Mouse (Mus musculus) gastrocnemius, postnatal 4 days (tissue): ENCODE measurements around the gene Nelfb. TPM values are rescaled to one million over a fixed set of nuclear protein-coding genes. Genes with fewer than 3 reads are reported as not detected.

Experiments
- total RNA-seq, 2 experiments: library from RNA; stranded (reverse); gene quantifications; 2 replicates each; pipeline ENCODE4 v1.2.3; 2021

Nelfb gene
- total RNA-seq, 2 experiments from 2014 or later: 43.4 to 47.7 TPM

Other genes starting within 250 kb of the Nelfb start
- gene Dph7, start 249.1 kb downstream of the Nelfb start, total RNA-seq: 10 to 100 TPM in 1 of 2 experiments, 1 to 10 TPM in 1; 8.3 to 10.6 TPM
- gene Mrpl41, start 236.4 kb downstream of the Nelfb start, total RNA-seq: 10 to 100 TPM; 56.1 to 59.4 TPM
- 10 to 100 TPM; 17.3 to 23.2 TPM for gene Pnpla7, start 235.5 kb downstream of the Nelfb start, total RNA-seq
- gene Nsmf, start 157.1 kb downstream of the Nelfb start, total RNA-seq: 10 to 100 TPM; 43.1 to 47.7 TPM
- not detected for gene Entpd8, start 131.2 kb downstream of the Nelfb start, total RNA-seq
- not detected for gene Noxa1, start 116.3 kb downstream of the Nelfb start, total RNA-seq
- gene Nrarp, start 30.7 kb downstream of the Nelfb start, total RNA-seq: 10 to 100 TPM; 20.8 to 22.5 TPM
- gene Tor4a, start 14.6 kb downstream of the Nelfb start, total RNA-seq: 1 to 10 TPM; 2.7 to 2.9 TPM
- not detected for gene Stpg3, start 3.1 kb upstream of the Nelfb start, total RNA-seq
- under 1 TPM in 1 of 2 experiments, not detected in 1; 0.25 TPM for gene Fam166a, start 7.3 kb upstream of the Nelfb start, total RNA-seq
- gene Tubb4b, start 13.2 kb upstream of the Nelfb start, total RNA-seq: 100 to 1,000 TPM; 360 to 390 TPM
- gene Slc34a3, start 22.9 kb upstream of the Nelfb start, total RNA-seq: not detected
- gene Rnf224, start 25.3 kb upstream of the Nelfb start, total RNA-seq: not detected
- 1 to 10 TPM; 1.4 to 2.0 TPM for gene Rnf208, start 30.8 kb upstream of the Nelfb start, total RNA-seq
- gene Cysrt1, start 31.0 kb upstream of the Nelfb start, total RNA-seq: not detected
- gene AL732309.1, start 35.4 kb upstream of the Nelfb start, total RNA-seq: 1 to 10 TPM; 1.3 to 1.5 TPM
- gene Tmem203, start 44.0 kb upstream of the Nelfb start, total RNA-seq: 10 to 100 TPM; 18.8 to 19.7 TPM
- 1 to 10 TPM; 4.8 to 6.3 TPM for gene Tprn, start 51.1 kb upstream of the Nelfb start, total RNA-seq
- 10 to 100 TPM; 55.9 to 58.1 TPM for gene Ssna1, start 60.9 kb upstream of the Nelfb start, total RNA-seq
- gene Anapc2, start 61.0 kb upstream of the Nelfb start, total RNA-seq: 10 to 100 TPM; 64.9 to 69.0 TPM
- not detected for gene Tmem210, start 76.7 kb upstream of the Nelfb start, total RNA-seq
- gene Lrrc26, start 78.4 kb upstream of the Nelfb start, total RNA-seq: not detected
- gene Grin1, start 107.7 kb upstream of the Nelfb start, total RNA-seq: under 1 TPM; 0.17 to 0.26 TPM
- 10 to 100 TPM; 36.5 to 40.2 TPM for gene Man1b1, start 120.8 kb upstream of the Nelfb start, total RNA-seq
- gene Dpp7, start 144.9 kb upstream of the Nelfb start, total RNA-seq: 10 to 100 TPM in 1 of 2 experiments, 1 to 10 TPM in 1; 8.1 to 11.9 TPM
- 10 to 100 TPM; 11.2 to 14.3 TPM for gene Uap1l1, start 154.2 kb upstream of the Nelfb start, total RNA-seq
- gene Sapcd2, start 160.8 kb upstream of the Nelfb start, total RNA-seq: 1 to 10 TPM; 6.2 TPM
- 10 to 100 TPM; 35.1 to 42.0 TPM for gene Entpd2, start 184.4 kb upstream of the Nelfb start, total RNA-seq
- gene Npdc1, start 187.9 kb upstream of the Nelfb start, total RNA-seq: 10 to 100 TPM; 41.2 to 45.9 TPM
- under 1 TPM in 1 of 2 experiments, not detected in 1; 0.34 TPM for gene Fut7, start 211.8 kb upstream of the Nelfb start, total RNA-seq
- gene Abca2, start 217.2 kb upstream of the Nelfb start, total RNA-seq: 10 to 100 TPM; 12.7 to 13.8 TPM
- under 1 TPM in 1 of 2 experiments, not detected in 1; 0.34 TPM for gene Clic3, start 245.3 kb upstream of the Nelfb start, total RNA-seq
- 10 to 100 TPM; 40.0 to 45.9 TPM for gene Paxx, start 249.6 kb upstream of the Nelfb start, total RNA-seq